Mouse (Mus musculus): ENCODE data around the gene Dhrs3. TPM values are rescaled to one million over a fixed set of nuclear protein-coding genes. Genes with fewer than 3 reads are reported as not detected.

The Dhrs3 gene
- polyA plus RNA-seq, 1 experiment from 2014 or later: 93.0 TPM

DNA sequence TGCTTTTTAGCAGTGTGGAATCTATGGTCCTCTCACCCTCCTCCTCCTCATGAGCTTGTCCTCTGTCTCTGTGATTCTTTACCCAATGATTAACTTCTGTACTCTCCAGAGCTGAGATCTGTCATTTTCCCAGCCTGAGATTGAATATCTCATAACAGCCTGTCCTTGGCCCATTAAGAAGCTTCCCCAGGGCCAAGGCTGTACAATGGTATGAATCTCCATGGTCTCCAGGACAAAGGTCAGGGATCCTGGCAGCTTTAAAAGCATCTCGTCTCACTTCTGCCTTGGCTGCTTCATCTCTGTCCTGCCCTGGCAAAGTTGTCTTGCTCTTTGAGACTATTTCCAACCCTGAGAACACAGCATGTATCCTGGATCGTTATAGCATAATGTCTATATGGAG lies 65.1 kb downstream of the Dhrs3 start:
- no peak for ATAC-seq
- H3K9me3 ChIP-seq (ENCODE audit: control insufficient read depth): no peaks in the 10 kb centered on the region
- H3K4me1 ChIP-seq (replicated peaks; ENCODE audit: control insufficient read depth, insufficient read depth, low read length): peaks cover 3% of the 10 kb centered on the region; the same call in 1 of the 2 replicates
- WGBS: 60% methylated on average over 2 of the region's 2 CpGs
- TF ChIP-seq CTCF (IDR thresholded peaks at IDR 0.05; ENCODE audit: low read depth): no peak
- H3K27me3 ChIP-seq (replicated peaks; ENCODE audit: control insufficient read depth, insufficient read depth, low read length): no peaks in the 10 kb centered on the region
- H3K4me2 ChIP-seq (replicated peaks; ENCODE audit: low read depth): no peak overlapping the region
- H3K36me3 ChIP-seq (ENCODE audit: control insufficient read depth, insufficient read depth): no peaks in the 10 kb centered on the region
- no peak overlapping the region for H3K27ac ChIP-seq (ENCODE audit: low read depth, low read length)
- no peak overlapping the region for H3K4me3 ChIP-seq (ENCODE audit: low read depth, low read length)
- H3K9ac ChIP-seq (ENCODE audit: low read depth, low read length): no peak overlapping the region

GRCm38 (mm10) chr4:144960188-144960904 lies 67.7 kb downstream of the Dhrs3 start:
- no peaks in the 10 kb centered on the region for H3K36me3 ChIP-seq (ENCODE audit: control insufficient read depth, insufficient read depth)
- ATAC-seq: peak; percentile 92
- no peaks in the 10 kb centered on the region for H3K9me3 ChIP-seq (ENCODE audit: control insufficient read depth)
- H3K4me3 ChIP-seq (ENCODE audit: low read depth, low read length): no peak overlapping the region
- peaks cover 3% of the 10 kb centered on the region; the same call in 1 of the 2 replicates for H3K4me1 ChIP-seq (replicated peaks; ENCODE audit: control insufficient read depth, insufficient read depth, low read length)
- no peak overlapping the region for H3K9ac ChIP-seq (ENCODE audit: low read depth, low read length)
- H3K27ac ChIP-seq (ENCODE audit: low read depth, low read length): peak overlapping the region; percentile 65
- TF ChIP-seq CTCF (IDR thresholded peaks at IDR 0.05; ENCODE audit: low read depth): no peak
- no peaks in the 10 kb centered on the region for H3K27me3 ChIP-seq (replicated peaks; ENCODE audit: control insufficient read depth, insufficient read depth, low read length)
- 23% methylated on average over 8 of the region's 8 CpGs for WGBS
- H3K4me2 ChIP-seq (replicated peaks; ENCODE audit: low read depth): no peak overlapping the region; the same call in 1 of the 2 replicates

DNA sequence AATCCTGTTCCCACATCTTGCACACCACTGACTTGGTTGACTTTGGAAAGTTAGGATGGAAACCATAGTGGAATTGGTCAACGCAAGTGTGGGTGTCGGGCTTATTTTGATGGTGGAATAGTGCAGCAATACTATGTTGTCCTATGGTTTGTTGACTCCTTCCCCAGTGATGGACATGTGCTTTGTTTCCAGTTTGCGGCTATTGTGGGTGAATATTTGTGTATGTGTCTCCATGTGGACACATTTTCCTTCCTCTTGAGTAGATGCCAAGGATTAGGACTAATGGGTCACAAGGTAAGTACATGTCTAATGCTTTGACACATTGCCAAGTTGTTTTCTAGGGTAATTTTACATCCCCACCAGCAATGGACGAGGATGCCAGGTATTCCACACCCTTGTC lies 68.6 kb downstream of the Dhrs3 start:
- Histone ChIP-seq H3K4me1 (replicated peaks; ENCODE audit: control insufficient read depth, insufficient read depth, low read length) (peaks cover 3% of the 10 kb centered on the region; the same call in 1 of the 2 replicates), H3K9ac (ENCODE audit: low read depth, low read length) (no peak overlapping the region), H3K4me2 (replicated peaks; ENCODE audit: low read depth) (no peak overlapping the region), H3K27me3 (replicated peaks; ENCODE audit: control insufficient read depth, insufficient read depth, low read length) (no peaks in the 10 kb centered on the region), H3K4me3 (ENCODE audit: low read depth, low read length) (no peak overlapping the region), H3K36me3 (ENCODE audit: control insufficient read depth, insufficient read depth) (no peaks in the 10 kb centered on the region), H3K27ac (ENCODE audit: low read depth, low read length) (0 out of 2 replicates have a peak overlapping the region, but pooled peaks have one; percentile 65), H3K9me3 (ENCODE audit: control insufficient read depth) (no peaks in the 10 kb centered on the region)
- ATAC-seq: no peak
- no peak for TF ChIP-seq CTCF (IDR thresholded peaks at IDR 0.05; ENCODE audit: low read depth)
- WGBS: 78% methylated on average over 4 of the region's 4 CpGs

GRCm38 (mm10) chr4:144961696-144962095 lies 69.1 kb downstream of the Dhrs3 start:
- WGBS: 47% methylated on average over 3 of the region's 3 CpGs
- TF ChIP-seq CTCF (IDR thresholded peaks at IDR 0.05; ENCODE audit: low read depth): no peak
- H3K27ac ChIP-seq (ENCODE audit: low read depth, low read length): peak overlapping the region; percentile 21; the same call in 1 of the 2 replicates

GRCm38 (mm10) chr4:144965255-144965654 lies 72.6 kb downstream of the Dhrs3 start:
- H3K36me3 ChIP-seq (ENCODE audit: control insufficient read depth, insufficient read depth): no peaks in the 10 kb centered on the region
- TF ChIP-seq CTCF (IDR thresholded peaks at IDR 0.05; ENCODE audit: low read depth): no peak
- no peaks in the 10 kb centered on the region for H3K4me1 ChIP-seq (replicated peaks; ENCODE audit: control insufficient read depth, insufficient read depth, low read length)
- H3K27me3 ChIP-seq (replicated peaks; ENCODE audit: control insufficient read depth, insufficient read depth, low read length): no peaks in the 10 kb centered on the region
- no peak overlapping the region for H3K27ac ChIP-seq (ENCODE audit: low read depth, low read length)
- H3K4me3 ChIP-seq (ENCODE audit: low read depth, low read length): no peak overlapping the region
- WGBS: 72% methylated on average over 2 of the region's 2 CpGs
- ATAC-seq: no peak
- H3K9ac ChIP-seq (ENCODE audit: low read depth, low read length): no peak overlapping the region
- H3K9me3 ChIP-seq (ENCODE audit: control insufficient read depth): no peaks in the 10 kb centered on the region
- H3K4me2 ChIP-seq (replicated peaks; ENCODE audit: low read depth): no peak overlapping the region

More at GRCm38 (mm10) chr4:144961696-144962095, 69.1 kb downstream of the Dhrs3 start:
- ATAC-seq: no peak
- H3K9ac ChIP-seq (ENCODE audit: low read depth, low read length): no peak overlapping the region
- H3K36me3 ChIP-seq (ENCODE audit: control insufficient read depth, insufficient read depth): no peaks in the 10 kb centered on the region
- H3K27me3 ChIP-seq (replicated peaks; ENCODE audit: control insufficient read depth, insufficient read depth, low read length): no peaks in the 10 kb centered on the region
- no peaks in the 10 kb centered on the region for H3K9me3 ChIP-seq (ENCODE audit: control insufficient read depth)
- H3K4me3 ChIP-seq (ENCODE audit: low read depth, low read length): no peak overlapping the region
- H3K4me1 ChIP-seq (replicated peaks; ENCODE audit: control insufficient read depth, insufficient read depth, low read length): peaks cover 3% of the 10 kb centered on the region; the same call in 1 of the 2 replicates
- no peak overlapping the region for H3K4me2 ChIP-seq (replicated peaks; ENCODE audit: low read depth)

GRCm38 (mm10) chr4:144968371-144968770 lies 75.7 kb downstream of the Dhrs3 start:
- Histone ChIP-seq H3K9me3 (ENCODE audit: control insufficient read depth) (no peaks in the 10 kb centered on the region), H3K9ac (ENCODE audit: low read depth, low read length) (no peak overlapping the region), H3K4me3 (ENCODE audit: low read depth, low read length) (no peak overlapping the region), H3K27me3 (replicated peaks; ENCODE audit: control insufficient read depth, insufficient read depth, low read length) (no peaks in the 10 kb centered on the region), H3K4me2 (replicated peaks; ENCODE audit: low read depth) (no peak overlapping the region), H3K4me1 (replicated peaks; ENCODE audit: control insufficient read depth, insufficient read depth, low read length) (0 out of 2 replicates have a peak, but pooled peaks cover 4% of the 10 kb centered on the region), H3K27ac (ENCODE audit: low read depth, low read length) (no peak overlapping the region), H3K36me3 (ENCODE audit: control insufficient read depth, insufficient read depth) (0 out of 2 replicates have a peak, but pooled peaks cover 3% of the 10 kb centered on the region)
- no peak for ATAC-seq
- TF ChIP-seq CTCF (IDR thresholded peaks at IDR 0.05; ENCODE audit: low read depth): no peak
- WGBS: 78% methylated on average over 3 of the region's 3 CpGs

Data from intestine, postnatal 0 days (tissue).